Mouse (Mus musculus) erythroblast, embryonic 14.5 days (primary cell): ENCODE measurements around the gene Carhsp1.

Experiments used
- GATA1 ChIP-seq: IDR thresholded peaks from 2 replicates; pipeline ENCODE4 v1.6.1; 2012; ENCODE audit warnings: low read length, inconsistent platforms, mixed read lengths
- TAL1 ChIP-seq: IDR thresholded peaks from 3 replicates; pipeline ENCODE4 v1.6.1; 2012; ENCODE audit warnings: low read length, inconsistent platforms, mixed read lengths

GRCm38 (mm10) chr16:8672811-8673210 lies 856 bp upstream of the Carhsp1 start:
- TF ChIP-seq TAL1, result no peak
- no peak for TF ChIP-seq GATA1
